Mouse (Mus musculus) forebrain, embryonic 13.5 days (tissue): ENCODE measurements around the gene Synj2. TPM values are rescaled to one million over a fixed set of nuclear protein-coding genes. Genes with fewer than 3 reads are reported as not detected.

ENCODE experiments used
- ATAC-seq: fragments of 200-750 bp; cut with Nextera tagmentation; 2 replicates; pipeline ENCODE4 v1.8.0; 2017
- H3K27ac ChIP-seq: fragments of 300-500 bp; sonication (generic); 2 replicates; pipeline ENCODE4 v1.5.1; 2015; ENCODE audit warnings: inconsistent platforms, mild to moderate bottlenecking, moderate library complexity
- H3K27me3 ChIP-seq: fragments of 300-500 bp; sonication (generic); 2 replicates; pipeline ENCODE4 v1.6.1; 2015; ENCODE audit warnings: mild to moderate bottlenecking, inconsistent platforms
- H3K36me3 ChIP-seq: fragments of 300-500 bp; sonication (generic); 2 replicates; pipeline ENCODE4 v1.6.1; 2015; ENCODE audit warnings: mild to moderate bottlenecking, inconsistent platforms; ENCODE audit not compliant: poor library complexity, severe bottlenecking
- H3K4me1 ChIP-seq: fragments of 300-500 bp; sonication (generic); 2 replicates; pipeline ENCODE4 v1.6.1; 2015; ENCODE audit warnings: inconsistent platforms
- H3K4me2 ChIP-seq: fragments of 300-500 bp; sonication (generic); 2 replicates; pipeline ENCODE4 v1.6.1; 2015; ENCODE audit warnings: inconsistent platforms, mild to moderate bottlenecking, moderate library complexity
- H3K4me3 ChIP-seq: fragments of 300-500 bp; sonication (generic); 2 replicates; pipeline ENCODE4 v1.5.1; 2015; ENCODE audit warnings: mild to moderate bottlenecking, inconsistent platforms
- H3K9ac ChIP-seq: fragments of 300-500 bp; sonication (generic); 2 replicates; pipeline ENCODE4 v1.6.1; 2015; ENCODE audit warnings: mild to moderate bottlenecking, inconsistent platforms
- H3K9me3 ChIP-seq: fragments of 300-500 bp; sonication (generic); replicated peaks from 2 replicates; pipeline ENCODE4 v1.6.1; 2016; ENCODE audit warnings: inconsistent platforms
- WGBS: fragments of 180-500 bp; shearing (Covaris S2); methylation state at CpG from one replicate; pipeline ENCODE4 v1.1.7; 2015; 5-methylcytosine and 5-hydroxymethylcytosine counted together
- polyA plus RNA-seq: library from polyadenylated mRNA; unstranded; fragments of >200 nt; fragmentation: Nextera tagmentation; extraction: Ambion mirVana; gene quantifications from 2 replicates; pipeline ENCODE4 v1.2.1, GENCODE M21; 2015

Gene Synj2
- polyA plus RNA-seq, 1 experiment from 2014 or later, result 0.46 TPM

DNA sequence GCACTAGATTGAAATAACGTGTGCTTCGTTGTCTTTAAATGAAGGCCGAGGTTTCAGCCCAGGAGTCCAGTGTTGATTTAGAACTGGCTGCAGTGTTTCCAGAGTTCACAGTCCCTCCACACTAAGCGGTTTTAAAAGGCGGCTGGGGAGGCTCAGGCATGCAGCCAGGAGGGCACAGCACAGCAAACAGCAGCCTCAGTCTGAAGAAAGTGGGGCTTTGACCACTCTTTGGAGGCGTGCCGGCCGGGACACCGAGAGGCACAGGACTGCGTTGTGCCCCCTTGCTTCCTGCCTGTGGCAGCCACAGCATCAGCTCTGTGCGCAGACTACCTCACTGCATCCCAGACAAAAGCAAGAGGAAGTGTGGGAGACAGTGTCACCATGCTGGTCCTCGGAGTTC is 29.5 kb upstream of the Synj2 start:
- Histone ChIP-seq H3K36me3 (peaks cover 4% of the 10 kb centered on the region), H3K4me3 (no peak overlapping the region), H3K27ac (no peak overlapping the region), H3K27me3 (no peaks in the 10 kb centered on the region), H3K4me2 (no peak overlapping the region), H3K4me1 (no peaks in the 10 kb centered on the region), H3K9ac (no peak overlapping the region), H3K9me3 (no peaks in the 10 kb centered on the region)
- no peak for ATAC-seq
- WGBS, result 82% methylated on average over 12 of the region's 12 CpGs

DNA sequence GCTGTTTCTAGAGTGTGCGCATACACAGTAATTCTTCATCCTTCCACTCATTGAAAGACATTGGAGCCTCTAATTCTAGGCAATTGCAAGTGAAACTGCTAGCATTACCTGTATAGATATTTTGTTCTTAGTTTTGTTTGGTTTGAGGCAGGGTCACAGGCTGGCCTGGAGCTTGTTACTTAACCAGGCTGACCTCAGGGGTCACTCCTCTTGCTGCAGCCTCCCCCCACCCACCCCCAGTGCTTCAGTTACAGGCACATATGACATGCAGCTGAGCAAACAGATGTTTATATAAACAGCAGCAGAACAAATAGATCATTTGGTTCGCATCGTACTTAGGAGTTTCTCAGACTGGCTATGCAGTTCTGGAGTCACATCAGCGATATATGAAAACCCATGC is 28.3 kb upstream of the Synj2 start:
- peaks cover 4% of the 10 kb centered on the region; the same call in 1 of the 2 replicates for H3K36me3 ChIP-seq
- no peak overlapping the region for H3K4me3 ChIP-seq
- no peak overlapping the region for H3K4me2 ChIP-seq
- no peaks in the 10 kb centered on the region for H3K4me1 ChIP-seq
- no peak for ATAC-seq
- no peak overlapping the region for H3K27ac ChIP-seq
- no peaks in the 10 kb centered on the region for H3K27me3 ChIP-seq
- no peaks in the 10 kb centered on the region for H3K9me3 ChIP-seq
- no peak overlapping the region for H3K9ac ChIP-seq
- 94% methylated on average over 4 of the region's 4 CpGs for WGBS

DNA sequence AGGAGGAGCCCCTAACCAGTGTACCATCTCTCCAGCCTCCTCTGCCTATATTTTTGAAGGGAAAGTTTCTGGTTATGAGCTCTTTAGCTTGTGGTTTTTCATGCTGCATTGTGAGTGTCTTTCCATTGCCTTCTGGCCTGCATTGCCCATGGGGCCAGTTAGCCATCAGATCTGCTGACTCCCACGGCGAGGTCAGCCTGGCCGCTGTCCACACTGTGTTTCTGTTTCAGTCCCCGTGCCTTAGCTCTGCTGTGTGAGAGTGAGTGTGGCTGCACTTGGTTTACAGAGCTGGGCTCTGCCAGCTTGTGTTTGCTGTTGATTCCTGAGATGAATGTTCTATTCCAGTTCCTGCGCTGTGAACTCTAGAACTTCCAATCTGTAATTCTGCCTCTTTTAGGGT is 26.9 kb upstream of the Synj2 start:
- WGBS, result 92% methylated on average over 5 of the region's 5 CpGs
- H3K4me3 ChIP-seq, result no peak overlapping the region
- no peak overlapping the region for H3K27ac ChIP-seq
- H3K4me2 ChIP-seq, result no peak overlapping the region
- ATAC-seq, result no peak
- H3K36me3 ChIP-seq, result peaks cover 10% of the 10 kb centered on the region
- H3K4me1 ChIP-seq, result no peaks in the 10 kb centered on the region
- H3K9ac ChIP-seq, result no peak overlapping the region
- no peaks in the 10 kb centered on the region for H3K27me3 ChIP-seq
- H3K9me3 ChIP-seq, result no peaks in the 10 kb centered on the region

DNA sequence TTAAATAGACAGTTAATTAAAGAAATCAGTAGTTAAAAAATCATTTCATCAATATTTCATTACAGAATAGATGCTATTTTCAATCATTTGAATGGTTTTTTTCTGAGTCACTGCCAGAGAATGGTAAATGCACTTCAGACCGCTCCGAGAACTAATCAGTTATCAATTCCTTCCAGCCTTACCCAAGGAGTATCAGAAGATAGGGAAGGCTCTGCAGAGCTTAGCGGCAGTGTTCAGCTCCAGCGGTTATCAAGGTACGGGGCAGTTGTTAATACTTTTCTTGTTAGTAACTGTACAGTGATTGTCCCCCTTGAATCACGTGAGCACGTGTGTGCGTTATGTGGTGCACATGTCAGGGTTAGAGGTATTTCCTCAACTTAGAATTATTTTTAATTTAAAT is 19.1 kb upstream of the Synj2 start:
- H3K4me3 ChIP-seq, result no peak overlapping the region
- 94% methylated on average over 8 of the region's 8 CpGs for WGBS
- H3K4me1 ChIP-seq, result peaks cover 7% of the 10 kb centered on the region; the same call in 1 of the 2 replicates
- H3K9ac ChIP-seq, result no peak overlapping the region
- H3K36me3 ChIP-seq, result peaks cover 34% of the 10 kb centered on the region
- no peak overlapping the region for H3K27ac ChIP-seq
- H3K9me3 ChIP-seq, result no peaks in the 10 kb centered on the region
- ATAC-seq, result no peak
- H3K4me2 ChIP-seq, result no peak overlapping the region
- H3K27me3 ChIP-seq, result no peaks in the 10 kb centered on the region

DNA sequence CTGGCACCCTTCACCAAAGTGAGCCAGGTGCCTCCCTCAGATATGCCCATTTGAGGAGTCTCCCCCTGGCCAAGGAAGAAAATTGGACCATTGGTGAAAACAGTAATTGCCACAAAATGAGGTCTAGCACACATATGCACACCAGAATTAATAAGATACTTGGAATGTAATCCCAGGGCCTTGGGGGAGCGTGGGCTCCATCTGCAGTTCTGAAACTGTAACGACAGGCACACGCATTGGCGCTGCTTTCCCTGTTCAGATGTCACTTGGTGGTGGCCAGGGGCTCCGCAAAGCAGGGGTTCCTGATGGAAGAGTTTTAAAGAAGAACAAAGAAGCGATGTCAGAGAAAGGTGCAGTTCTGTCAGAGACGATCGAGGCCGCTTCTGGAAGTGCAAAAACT is 17.8 kb upstream of the Synj2 start:
- no peaks in the 10 kb centered on the region for H3K27me3 ChIP-seq
- WGBS, result 67% methylated on average over 9 of the region's 9 CpGs
- peaks cover 39% of the 10 kb centered on the region for H3K36me3 ChIP-seq
- H3K9me3 ChIP-seq, result no peaks in the 10 kb centered on the region
- no peak overlapping the region for H3K4me3 ChIP-seq
- peaks cover 7% of the 10 kb centered on the region; the same call in 1 of the 2 replicates for H3K4me1 ChIP-seq
- ATAC-seq, result no peak
- no peak overlapping the region for H3K27ac ChIP-seq
- H3K9ac ChIP-seq, result no peak overlapping the region
- H3K4me2 ChIP-seq, result no peak overlapping the region

DNA sequence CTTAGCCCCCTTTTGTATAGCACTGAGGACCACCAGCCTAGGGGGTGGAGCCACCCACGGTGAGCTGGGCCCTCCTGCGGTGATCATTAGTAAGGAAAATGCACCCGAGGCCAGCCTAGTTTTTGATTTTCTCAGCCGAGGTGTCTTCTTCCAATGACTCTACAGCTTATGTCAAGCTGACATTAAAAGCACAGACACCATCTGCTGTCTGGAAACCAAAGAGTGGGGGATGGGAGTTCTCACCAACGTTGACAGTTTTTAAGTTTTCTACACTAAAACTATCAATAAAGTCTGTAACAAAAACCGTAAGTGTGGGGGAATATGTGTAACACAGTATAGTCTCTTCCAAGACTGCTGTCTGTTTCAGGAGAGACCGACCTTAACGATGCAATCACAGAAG is 16.8 kb upstream of the Synj2 start:
- Histone ChIP-seq H3K27ac (no peak overlapping the region), H3K9me3 (no peaks in the 10 kb centered on the region), H3K36me3 (peaks cover 33% of the 10 kb centered on the region), H3K4me2 (no peak overlapping the region), H3K27me3 (no peaks in the 10 kb centered on the region), H3K4me3 (no peak overlapping the region), H3K9ac (no peak overlapping the region), H3K4me1 (peaks cover 7% of the 10 kb centered on the region; the same call in 1 of the 2 replicates)
- 55% methylated on average over 8 of the region's 8 CpGs for WGBS
- ATAC-seq, result peak; percentile 27; the same call in 1 of the 2 replicates

DNA sequence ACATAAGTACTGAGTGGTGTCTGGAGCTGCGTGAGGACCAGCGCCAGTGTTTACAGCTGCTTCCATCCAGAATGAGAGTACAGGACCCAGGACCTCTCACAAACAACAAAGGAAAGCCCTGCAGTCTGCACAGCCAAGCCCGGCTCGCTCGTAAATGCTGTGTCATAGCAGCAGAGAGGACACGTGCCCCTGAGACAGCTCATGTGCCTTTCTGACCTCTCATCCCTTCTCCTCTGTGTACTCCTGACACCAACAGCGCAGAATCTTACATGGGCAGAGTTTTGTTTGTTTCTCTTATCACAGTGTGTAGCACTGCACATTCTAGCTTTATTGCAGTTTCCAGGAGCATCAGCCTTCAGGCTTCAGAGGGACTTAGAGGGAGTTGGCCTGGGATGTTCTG is 14.4 kb upstream of the Synj2 start:
- H3K4me3 ChIP-seq, result no peak overlapping the region
- WGBS, result 85% methylated on average over 7 of the region's 7 CpGs
- H3K9me3 ChIP-seq, result no peaks in the 10 kb centered on the region
- ATAC-seq, result no peak
- no peak overlapping the region for H3K27ac ChIP-seq
- H3K27me3 ChIP-seq, result no peaks in the 10 kb centered on the region
- H3K4me1 ChIP-seq, result peaks cover 7% of the 10 kb centered on the region; the same call in 1 of the 2 replicates
- peaks cover 22% of the 10 kb centered on the region for H3K36me3 ChIP-seq
- H3K4me2 ChIP-seq, result no peak overlapping the region
- H3K9ac ChIP-seq, result no peak overlapping the region

DNA sequence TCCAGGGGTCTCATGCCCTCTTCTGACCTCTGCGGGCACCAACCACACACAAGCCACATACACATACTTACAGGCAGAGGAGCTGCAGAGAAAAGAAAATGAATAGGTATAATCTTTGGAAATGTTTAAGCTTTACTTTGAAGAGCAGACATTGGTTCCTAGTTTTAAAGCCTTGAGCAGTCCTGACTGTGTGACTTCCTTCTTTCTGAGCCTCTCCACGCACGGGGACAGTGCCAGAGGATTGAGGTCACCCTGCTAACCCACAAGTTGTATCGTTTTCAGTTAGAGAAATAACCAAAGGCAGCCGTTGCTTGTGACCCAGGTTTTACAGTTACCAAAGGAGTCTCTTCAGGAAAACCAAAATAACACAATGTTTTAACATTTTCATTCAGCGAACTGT is 12.0 kb upstream of the Synj2 start:
- no peak overlapping the region for H3K9ac ChIP-seq
- no peak overlapping the region for H3K27ac ChIP-seq
- H3K27me3 ChIP-seq, result no peaks in the 10 kb centered on the region
- 85% methylated on average over 6 of the region's 6 CpGs for WGBS
- ATAC-seq, result no peak
- peaks cover 22% of the 10 kb centered on the region for H3K36me3 ChIP-seq
- H3K4me1 ChIP-seq, result peaks cover 6% of the 10 kb centered on the region; the same call in 1 of the 2 replicates
- no peaks in the 10 kb centered on the region for H3K9me3 ChIP-seq
- no peak overlapping the region for H3K4me3 ChIP-seq
- H3K4me2 ChIP-seq, result no peak overlapping the region

DNA sequence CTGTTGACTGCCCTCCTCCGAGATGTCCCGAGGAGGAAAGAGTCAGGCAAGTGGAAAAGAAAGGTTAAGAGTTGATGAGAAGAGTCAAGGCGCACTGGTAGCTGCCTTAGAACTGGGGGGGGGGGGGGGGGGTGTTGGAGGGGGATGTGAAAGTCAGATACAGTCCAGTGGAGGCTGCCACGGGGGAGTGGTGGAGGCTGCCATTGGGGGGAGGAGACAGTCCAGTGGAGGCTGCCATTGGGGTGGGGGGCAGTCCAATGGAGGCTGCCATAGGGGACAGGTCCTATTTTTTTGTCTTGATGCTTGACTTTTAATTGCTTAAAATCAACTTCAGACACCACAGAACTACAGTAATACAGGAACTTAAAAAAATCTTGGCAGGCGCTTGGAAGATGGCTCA is 8.9 kb upstream of the Synj2 start:
- Histone ChIP-seq H3K27ac (no peak overlapping the region), H3K36me3 (peaks cover 9% of the 10 kb centered on the region; the same call in 1 of the 2 replicates), H3K27me3 (0 out of 2 replicates have a peak, but pooled peaks cover 3% of the 10 kb centered on the region), H3K9ac (no peak overlapping the region), H3K9me3 (no peaks in the 10 kb centered on the region), H3K4me2 (no peak overlapping the region), H3K4me3 (no peak overlapping the region), H3K4me1 (peaks cover 14% of the 10 kb centered on the region)
- 93% methylated on average over 5 of the region's 5 CpGs for WGBS
- no peak for ATAC-seq

DNA sequence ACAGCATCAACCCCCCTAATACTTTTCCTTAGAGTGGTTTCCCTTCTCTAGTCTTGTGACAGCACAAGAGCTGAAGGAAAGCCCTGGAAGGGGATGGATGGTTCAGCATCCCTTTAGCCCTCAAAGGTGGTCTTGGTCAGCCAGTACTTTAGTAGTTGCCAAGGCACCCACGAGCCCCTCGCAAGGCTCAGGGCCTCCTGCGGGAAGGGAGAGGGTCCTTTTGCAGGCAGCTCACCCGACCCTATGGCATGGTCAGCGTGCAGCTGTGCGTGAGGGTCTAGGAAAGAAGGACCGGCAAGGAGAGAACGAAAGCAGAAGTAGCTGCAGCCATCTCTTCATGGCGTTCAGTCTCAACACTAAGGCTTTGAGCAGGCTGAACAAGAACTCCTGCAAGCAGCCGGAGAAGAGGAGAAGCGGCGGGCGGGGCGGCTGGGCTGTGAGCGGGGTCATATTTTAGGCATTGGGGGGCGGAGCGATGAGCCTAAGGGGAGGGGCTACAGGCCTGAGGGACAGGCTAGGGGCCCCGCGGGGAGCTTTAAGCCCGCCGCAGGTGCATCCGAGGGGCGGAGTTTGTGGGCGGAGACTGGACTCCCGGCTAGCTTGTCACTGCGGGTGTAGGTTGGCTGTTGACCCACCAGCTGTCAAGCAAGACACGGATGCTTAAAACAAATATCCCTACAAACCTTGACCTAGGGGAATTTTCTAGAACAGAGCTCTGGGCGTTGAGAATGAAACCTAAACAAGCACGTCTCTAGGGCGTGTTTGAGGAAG is 6.3 kb upstream of the Synj2 start:
- ATAC-seq, result peak; percentile 83
- Histone ChIP-seq H3K27me3 (peaks cover 16% of the 10 kb centered on the region), H3K9ac (peak overlapping the region; percentile 57), H3K4me3 (peak overlapping the region; percentile 41), H3K27ac (no peak overlapping the region), H3K4me1 (peaks cover 14% of the 10 kb centered on the region), H3K4me2 (peak overlapping the region; percentile 73), H3K9me3 (no peaks in the 10 kb centered on the region), H3K36me3 (no peaks in the 10 kb centered on the region; the same call in 1 of the 2 replicates)
- WGBS, result 1% methylated on average over 30 of the region's 30 CpGs

DNA sequence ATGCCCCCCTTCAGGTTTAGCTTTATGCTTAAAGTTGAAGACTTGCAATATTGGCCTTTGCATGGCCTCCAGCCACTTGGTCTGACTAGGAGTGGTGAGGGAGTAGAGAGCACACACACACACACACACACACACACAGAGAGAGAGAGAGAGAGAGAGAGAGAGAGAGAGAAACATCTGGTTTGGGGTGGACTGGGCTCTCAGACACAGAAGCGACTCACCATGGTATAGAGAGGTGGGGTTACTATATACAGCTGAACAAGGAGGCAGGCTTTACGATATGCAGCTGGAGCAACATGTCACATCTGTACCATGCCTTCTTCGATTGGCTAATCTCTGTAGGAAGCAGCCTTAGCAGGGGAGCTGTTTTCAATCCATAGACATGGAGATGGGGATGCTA is 5.4 kb upstream of the Synj2 start:
- Histone ChIP-seq H3K27me3 (peaks cover 26% of the 10 kb centered on the region), H3K4me2 (peak overlapping the region; percentile 73), H3K36me3 (no peaks in the 10 kb centered on the region), H3K9me3 (no peaks in the 10 kb centered on the region), H3K9ac (no peak overlapping the region), H3K4me3 (no peak overlapping the region), H3K4me1 (peaks cover 15% of the 10 kb centered on the region), H3K27ac (no peak overlapping the region)
- WGBS, result 58% methylated on average over 3 of the region's 3 CpGs
- no peak for ATAC-seq

DNA sequence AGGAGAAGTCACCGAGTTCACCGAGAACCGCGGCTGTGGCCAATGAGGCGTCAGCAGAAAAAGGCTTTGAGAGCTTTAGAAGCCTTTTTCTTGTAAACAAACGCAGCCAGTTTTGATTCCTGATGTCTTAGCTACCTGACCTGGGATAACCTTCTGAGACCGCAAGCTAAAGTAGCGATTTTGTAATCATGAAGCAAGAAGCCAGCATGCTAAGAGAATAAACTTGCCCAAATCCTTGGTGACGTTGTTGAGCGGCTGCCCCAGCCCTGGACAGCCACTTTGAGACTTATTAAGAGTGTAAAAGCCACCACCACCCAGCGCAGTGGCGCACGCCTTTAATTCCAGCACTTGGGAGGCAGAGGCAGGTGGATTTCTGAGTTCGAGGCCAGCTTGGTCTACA is 4.8 kb upstream of the Synj2 start:
- peaks cover 29% of the 10 kb centered on the region for H3K27me3 ChIP-seq
- WGBS, result 43% methylated on average over 14 of the region's 14 CpGs
- ATAC-seq, result no peak

DNA sequence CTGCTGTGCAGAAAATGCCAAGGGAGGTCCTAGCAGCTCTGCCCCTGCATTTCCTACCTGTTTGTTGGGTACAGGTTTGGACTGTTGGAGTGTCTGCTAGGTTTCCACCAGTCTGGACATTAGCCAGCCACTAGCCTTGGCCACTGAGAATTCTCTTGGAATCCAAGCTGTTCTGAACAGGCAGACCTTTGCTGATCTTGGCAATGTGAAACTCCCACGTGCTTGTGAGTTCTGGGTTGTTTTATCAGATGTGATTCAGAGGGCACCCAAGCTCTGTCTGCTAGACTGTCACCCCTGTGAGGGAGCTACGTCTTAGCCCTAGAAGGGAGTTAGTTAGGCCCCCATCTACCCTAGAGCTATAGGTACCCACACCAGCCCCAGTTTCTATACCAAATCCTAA is 3.6 kb upstream of the Synj2 start:
- Histone ChIP-seq H3K36me3 (no peaks in the 10 kb centered on the region), H3K4me1 (peaks cover 23% of the 10 kb centered on the region), H3K27me3 (peaks cover 41% of the 10 kb centered on the region), H3K4me2 (no peak overlapping the region), H3K9me3 (no peaks in the 10 kb centered on the region), H3K4me3 (no peak overlapping the region), H3K27ac (no peak overlapping the region), H3K9ac (no peak overlapping the region)
- ATAC-seq, result no peak
- 81% methylated on average over 2 of the region's 2 CpGs for WGBS

More for the DNA sequence above, 4.8 kb upstream of the Synj2 start:
- H3K27ac ChIP-seq, result no peak overlapping the region
- no peak overlapping the region for H3K4me3 ChIP-seq
- no peak overlapping the region for H3K9ac ChIP-seq
- no peaks in the 10 kb centered on the region for H3K9me3 ChIP-seq
- peaks cover 17% of the 10 kb centered on the region for H3K4me1 ChIP-seq
- no peaks in the 10 kb centered on the region for H3K36me3 ChIP-seq
- H3K4me2 ChIP-seq, result no peak overlapping the region
